Mouse (Mus musculus) urinary bladder, postnatal 4 days (tissue): ENCODE data around the gene Btbd7.
A peak's percentile ranks its signal among the peaks of the same experiment; 100 is the strongest.

Experiments
- DNase-seq, 2 experiments: peaks; one replicate each; pipeline ENCODE4 v3.0.0; 2021 to 2022; ENCODE audit warnings: low spot score in 2 of 2

The Btbd7 gene

DNA sequence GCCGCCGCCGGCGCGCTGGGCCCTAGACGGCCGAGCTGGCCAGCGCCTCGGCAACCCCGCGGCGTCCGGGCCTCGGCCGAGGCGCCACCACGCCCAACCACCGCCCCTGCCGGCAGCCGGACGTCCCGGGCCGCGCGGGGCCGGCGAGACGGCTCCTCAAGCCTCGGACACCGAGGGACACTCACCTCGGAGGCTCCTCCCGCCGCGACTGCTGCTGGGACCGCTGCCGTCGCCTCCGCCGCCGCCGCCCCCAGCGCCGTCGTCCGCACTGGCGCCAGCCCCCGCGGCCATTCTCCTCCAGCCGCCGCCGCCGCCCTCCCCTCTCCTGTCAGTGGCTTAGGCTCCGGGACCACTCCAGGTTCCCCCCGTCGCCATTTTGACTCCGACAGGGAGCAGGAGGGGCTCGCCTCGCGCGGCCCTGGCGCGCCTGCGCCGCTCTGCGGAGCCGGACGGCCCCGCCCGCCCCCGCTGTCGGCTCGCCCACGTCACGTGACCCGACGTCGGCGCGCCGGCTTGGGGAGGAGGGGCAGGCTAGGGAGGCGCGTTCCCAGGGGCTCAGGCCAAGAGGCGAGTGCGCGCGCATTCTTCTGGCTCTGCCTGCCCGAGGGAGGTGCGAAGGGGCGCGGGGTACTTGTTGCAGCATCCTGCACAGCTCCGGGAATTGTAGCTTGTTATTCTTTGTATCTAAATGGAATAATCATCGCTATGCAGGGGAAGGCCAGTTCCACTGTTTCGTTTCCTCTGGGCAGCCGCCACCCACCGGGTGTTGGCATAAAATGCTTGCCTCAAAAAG, at the start of gene Btbd7:
Gene Btbd7, minus strand, starts transcription at position 441 of the 793 bp plus-strand sequence.
- DNase-seq, result peak; percentile 97 to 99

DNA sequence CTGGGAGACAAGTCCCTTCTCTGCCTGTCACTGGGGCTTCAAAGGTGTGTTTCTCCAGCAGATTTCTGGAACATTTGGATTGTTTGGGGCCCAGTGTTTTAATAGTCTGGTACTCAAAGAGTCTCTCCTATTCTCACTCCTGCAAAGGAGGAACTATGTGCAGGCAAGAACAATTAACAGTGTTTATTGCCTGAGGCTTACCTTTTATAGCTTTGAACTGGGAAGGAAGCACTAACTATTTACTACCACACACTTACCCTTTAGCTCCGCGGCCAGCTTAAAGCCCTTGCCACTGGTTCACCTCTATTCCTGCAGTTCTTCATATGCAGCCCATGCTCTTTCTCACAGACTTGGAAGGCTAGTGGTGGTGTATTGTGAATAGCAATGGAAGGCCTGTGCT, 37.8 kb upstream of the Btbd7 start:
- DNase-seq, result no peak

DNA sequence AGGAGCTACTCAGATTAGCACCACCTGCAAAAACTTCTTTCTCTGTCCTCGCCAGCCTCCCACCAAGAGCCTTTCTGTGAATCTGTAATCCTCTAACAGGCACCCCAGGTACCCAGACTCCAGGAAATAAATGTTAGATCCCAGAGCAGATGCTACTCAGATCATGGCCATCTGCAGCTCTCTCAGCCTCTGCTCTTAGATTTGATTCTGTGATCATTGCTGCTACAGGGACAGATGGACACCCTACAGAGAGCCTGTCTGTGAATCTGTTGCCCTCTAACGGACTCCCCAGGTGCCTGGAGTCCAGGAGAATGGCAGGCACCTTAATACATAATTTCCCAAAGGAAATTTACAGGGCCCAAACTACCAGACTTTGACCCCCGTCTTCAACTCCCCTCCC, 29.9 kb upstream of the Btbd7 start:
- DNase-seq, result no peak

DNA sequence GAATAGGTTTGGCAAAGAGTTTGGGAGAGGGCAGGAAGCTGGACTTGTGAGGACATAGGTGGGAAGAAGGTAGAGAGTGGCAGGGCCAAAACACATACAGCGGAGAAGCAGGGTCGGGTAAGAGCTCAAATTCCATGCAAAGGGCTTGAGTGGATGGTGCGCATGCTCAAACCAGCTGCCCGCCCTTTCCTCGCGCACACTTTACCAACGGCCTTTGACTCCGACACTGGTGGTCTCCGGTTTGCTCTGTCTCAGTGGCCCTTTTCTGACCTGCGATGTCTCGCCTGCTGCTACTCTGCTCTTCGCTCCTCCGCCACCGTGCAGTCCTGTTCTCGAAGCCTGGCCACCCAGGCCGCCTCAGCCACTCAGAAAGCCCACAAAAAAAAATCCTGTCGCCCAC, 20.8 kb upstream of the Btbd7 start, which contains the start of gene Cox8c:
Gene Cox8c, plus strand, starts transcription at position 226 of the 400 bp plus-strand sequence.
- no peak for DNase-seq

DNA sequence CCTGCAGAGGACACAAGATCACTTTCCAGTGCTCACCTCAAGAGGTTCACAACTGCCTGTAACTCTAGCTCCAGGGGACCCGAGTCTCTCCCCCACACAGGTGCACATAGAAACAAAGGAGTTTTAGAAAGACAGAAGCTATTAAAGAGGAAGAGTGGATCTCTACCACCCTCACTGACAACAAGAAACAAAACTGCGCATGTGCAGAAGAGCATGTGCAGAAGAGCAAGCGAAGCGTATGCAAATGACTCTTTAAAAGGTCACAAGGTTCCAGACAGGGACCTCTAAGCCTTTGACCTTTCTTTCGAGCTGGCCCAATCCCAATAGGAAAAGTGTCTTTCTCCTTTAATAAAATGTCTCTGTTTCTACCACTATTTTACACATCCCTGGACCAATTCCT, 10.3 kb upstream of the Btbd7 start:
- no peak for DNase-seq

DNA sequence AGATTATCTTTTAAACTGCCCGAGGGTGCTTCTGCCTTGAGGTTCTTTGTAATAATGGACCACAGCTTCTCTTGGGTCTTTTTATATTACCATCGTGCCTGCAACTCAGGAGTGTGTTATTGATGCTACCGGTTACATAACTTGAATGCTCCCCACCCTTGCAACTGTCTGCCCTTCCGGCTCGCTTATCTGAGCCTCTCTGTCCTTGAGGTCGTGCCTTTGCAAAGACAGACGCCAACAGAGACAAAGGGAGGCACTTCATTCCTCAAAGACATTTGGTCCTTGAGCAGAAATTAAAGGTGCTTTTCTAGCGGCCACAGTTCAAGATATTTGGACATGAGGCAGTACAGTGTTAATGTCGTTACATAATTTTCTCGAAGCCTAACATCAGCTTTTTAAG, 9.1 kb upstream of the Btbd7 start:
- no peak for DNase-seq

DNA sequence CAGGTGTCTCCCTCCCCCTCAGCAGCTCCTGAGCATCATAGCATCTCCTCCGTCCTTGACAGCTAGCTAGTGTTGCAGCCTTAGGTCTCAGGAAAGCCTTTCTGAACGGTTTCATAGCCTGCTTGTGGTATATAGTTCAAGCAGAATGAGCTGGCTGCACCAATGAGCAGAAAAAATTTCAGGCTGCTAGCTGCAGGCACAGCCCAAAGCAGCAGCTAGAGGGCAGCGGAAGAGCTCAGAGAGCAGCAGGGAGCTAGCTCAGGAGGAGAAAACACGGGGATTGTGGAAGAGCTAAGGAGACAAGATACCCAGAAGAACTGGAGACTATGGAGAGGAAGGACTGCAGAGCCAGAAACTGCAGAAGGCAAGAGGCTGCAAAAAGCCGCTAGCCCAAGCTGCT, 7.5 kb upstream of the Btbd7 start:
- DNase-seq, result no peak

DNA sequence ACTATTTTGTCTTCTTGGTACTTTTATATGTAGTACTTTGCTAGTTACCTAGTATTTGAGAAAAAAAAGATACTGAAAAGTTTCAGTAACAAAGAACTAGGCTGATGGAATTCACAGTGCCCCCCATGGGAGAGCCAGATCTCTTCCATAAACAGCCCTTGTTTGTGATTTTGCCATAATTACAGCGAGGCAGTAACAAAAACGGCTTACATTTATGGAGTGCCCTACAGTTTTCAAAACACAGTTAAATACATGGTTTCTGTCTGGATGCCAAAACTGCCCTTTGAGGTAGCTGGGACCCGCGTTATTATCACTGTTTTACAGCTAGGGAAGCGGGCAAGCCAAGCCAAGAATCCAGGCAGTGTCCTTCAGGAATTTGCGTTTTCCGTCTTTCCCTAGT, 630 bp upstream of the Btbd7 start:
- no peak for DNase-seq

DNA sequence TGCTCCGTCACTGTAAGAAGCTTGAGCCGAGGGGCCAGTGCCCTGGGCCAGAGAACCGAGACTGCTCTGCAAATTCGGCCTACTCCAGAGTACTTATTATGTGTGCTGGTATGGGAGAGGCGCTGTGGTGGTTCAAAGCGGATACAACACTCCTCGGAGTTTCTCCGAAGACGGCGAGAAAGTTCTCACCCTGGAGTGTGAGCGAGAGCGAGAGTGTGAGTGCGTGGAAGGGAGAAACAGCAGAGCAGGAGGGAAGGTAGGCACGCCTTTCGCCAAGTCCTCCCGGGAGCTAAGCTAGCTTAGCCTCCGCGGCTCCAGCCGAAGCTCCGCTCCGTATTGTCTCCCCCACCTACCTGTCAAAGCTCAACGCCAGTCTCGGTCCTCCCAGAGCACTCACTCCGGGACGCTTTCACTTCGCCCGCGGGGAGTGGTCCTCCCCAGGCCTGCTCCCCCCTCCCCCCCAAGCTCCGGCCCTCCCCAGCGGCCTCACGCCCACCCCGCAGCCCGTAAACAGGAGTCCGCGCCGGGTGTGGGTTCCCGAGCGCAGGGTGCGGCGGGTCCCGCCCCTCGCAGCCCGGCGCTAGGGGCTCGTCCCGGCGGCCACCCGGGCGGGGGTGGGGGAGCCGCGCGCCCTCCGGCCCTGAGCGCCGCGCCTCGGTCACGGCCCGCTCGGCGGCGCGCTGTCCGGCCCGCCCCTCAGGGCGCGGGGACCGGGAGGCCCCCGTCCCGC, 805 bp downstream of the Btbd7 start:
- DNase-seq, result peak in 1 of 2 experiments; percentile 36

DNA sequence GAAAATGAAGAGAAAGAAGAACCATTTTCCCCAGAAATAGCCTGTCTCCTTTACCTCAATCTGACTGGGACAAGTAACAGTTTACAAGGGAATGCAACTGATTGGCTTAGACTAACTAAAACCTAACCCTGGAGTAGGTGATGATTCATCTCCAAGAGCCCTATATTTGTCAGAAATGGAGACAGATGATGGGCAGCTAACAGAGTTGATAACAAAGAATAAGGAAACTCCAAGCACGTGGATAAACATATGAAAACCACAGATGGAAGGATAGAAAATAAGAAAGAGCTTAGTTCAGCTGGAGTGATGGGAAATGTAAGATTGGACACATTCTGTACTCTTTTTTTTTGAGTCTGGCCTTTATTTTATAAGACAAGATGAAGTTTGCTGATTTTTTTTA, 7.7 kb downstream of the Btbd7 start:
- no peak for DNase-seq

DNA sequence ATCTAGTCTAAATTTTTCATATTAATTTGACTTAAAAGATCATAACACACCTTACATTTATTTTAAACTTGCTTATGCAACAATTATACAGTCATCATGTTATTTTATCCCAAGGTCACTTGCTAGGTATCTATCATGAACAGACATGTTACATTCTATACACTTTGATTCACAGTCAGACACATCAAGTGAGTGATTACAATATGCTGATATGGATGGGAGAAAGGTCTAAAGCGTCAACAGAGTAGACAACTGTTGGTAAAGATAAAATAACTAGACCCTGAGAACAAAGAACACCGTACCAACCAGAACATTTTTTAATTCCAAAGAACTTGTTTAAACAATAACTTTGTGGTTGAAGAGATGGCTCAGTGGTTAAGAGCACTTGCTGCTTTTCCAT, 8.5 kb downstream of the Btbd7 start:
- DNase-seq, result no peak

DNA sequence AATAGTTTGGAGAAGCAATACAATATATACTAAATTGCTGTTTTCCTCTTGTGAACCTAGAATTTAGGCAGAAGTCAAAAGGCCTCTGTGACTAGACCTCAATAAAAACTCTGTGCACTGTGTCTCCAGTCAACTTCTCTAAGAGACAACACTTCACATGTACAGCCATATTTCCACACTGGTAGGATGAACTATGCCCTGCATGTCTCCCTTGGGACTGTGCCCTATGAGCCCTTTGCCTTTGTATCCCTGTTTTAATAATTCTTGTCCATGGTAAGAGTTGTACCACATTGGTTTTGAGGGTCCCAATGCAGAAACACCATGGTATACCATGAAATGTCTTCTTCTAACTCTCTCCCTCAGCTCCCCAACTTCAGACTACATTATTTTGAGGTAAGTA, 17.5 kb downstream of the Btbd7 start:
- DNase-seq, result no peak

DNA sequence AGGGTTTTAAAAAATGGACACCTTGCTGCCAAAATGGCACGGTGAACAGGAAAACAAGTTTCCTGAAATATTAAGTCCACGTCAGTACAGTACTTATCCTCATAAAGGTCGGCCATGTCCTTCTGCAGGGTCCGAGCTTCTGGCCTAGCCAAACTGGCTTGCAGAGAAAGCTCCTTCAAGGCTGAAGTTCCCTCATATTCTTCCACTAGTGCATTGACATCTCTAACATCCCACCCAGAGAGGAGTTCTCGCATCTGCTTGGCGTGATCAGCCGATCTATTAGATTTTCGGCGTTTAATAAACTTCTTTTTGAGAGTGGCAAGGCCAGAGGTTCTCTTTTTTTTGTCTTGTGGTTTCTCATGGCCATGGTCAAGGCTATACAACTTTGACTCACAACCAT, 40.0 kb downstream of the Btbd7 start:
- no peak for DNase-seq

DNA sequence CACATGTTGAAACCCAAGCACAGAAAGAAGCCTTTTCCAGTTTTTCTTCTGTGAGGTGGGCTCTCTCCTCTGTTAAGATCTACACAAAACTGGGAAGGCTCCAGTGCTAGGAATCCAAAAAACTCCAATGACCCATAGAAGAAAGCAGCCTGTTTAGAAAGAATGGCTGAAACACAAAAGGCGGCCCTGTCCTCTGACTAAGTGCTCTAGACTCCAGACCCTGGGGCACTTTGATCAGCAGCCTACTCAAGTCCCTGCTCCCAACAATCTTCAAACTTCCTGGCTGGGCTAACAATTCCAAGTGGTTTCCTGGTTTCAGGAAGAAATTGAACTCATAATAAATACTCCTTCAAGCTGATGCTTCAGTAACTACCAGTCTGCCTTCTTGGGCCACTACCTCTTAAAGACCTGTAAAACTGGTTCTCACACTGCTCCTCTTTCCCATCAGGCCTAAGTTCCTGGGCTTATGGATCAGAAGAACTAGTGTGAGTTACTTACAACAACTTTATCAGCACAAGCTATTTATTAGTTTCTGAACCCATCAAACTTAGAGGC, 45.4 kb downstream of the Btbd7 start:
- DNase-seq, result no peak

DNA sequence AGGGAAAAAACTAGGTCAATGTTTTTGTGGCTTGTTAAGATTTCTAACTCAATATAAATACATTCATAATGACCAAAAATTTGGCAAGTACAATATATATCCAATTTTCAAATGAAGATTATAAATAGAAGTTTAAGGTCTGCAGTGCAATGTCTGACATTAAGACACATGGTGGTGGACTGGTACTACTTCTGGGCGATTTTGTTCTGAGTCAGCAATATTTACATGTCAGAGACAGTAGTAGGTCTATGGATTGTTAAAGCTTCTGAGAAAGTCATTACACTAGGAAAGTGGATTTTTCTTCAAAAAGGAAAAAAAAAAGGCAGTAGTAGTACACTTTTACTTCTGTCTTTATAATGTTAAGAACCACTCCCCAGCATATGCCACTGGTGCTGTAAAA, 46.4 kb downstream of the Btbd7 start:
- DNase-seq, result no peak

DNA sequence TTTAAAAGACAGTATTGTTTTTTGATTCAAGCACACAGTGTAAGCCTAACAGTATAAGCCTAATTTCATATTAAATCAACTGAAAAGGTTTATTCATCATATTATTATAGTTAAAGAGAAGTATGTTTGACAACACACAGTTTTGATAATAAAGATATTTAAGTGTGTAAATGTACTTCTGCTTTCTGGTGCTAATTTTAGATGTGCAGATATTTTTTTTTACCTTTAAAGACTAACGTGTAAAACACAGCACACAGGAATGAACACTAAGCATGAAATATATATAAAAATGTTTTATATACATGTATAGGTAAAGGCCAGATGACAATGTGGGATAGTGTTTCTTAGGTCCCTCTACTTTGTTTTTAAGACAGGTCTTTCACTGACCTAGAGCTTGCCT, 51.2 kb downstream of the Btbd7 start:
- DNase-seq, result no peak

DNA sequence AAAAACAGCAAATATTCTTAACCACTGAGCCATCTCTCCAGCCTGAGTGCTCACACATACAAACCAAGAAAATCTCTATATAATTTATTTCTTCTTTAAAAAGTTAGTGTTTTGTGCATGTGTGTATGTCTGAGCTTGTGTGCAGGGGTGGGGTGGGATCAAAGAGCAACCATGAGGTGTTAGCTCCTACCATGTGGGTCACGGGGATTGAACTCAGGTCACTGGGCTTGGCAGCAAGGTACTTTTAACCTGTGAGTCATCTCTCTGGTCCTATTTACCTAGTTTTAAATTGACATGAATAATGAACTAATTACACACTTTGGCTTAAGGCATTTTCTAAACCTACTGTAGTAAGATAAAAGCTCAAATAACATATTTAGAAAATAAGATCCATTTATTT, 51.9 kb downstream of the Btbd7 start:
- DNase-seq, result no peak

DNA sequence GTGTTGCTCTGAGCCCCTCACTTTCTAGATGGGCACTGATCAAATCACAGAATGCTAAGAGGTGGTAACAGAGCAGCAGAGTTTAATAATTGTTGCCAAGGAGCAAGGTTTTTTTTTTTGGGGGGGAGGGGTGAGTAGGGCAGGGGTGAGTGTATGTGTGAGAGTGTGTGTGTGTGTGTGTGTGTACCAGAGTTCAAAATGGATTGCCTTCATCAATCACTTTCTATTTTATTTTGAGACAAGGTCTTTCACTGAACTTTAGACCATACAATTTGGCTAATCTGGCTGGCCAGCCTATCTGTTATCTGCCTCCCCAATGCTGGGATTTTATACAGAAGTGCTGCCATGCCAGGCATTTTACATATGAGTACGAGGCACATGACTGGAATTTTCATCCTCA, 63.4 kb downstream of the Btbd7 start:
- no peak for DNase-seq

DNA sequence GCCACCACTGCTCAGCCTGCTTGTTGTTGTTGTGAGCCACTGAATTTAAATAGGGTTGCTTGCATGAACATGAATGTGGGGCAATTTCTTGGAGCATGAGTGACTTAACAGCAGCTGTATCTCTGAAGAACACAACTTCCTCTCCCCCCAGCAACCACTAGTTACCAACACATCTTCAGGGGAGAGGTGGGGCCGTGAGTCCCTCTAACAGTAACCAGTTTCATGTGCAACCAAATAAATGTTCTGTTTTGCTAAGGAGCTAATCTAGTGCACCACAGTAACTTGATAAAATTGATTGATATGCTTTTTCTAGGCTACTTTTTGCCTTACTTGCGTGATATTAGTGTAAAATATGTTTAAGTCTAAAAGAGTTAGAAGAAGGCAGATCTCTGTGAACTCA, 78.7 kb downstream of the Btbd7 start:
- DNase-seq, result no peak

DNA sequence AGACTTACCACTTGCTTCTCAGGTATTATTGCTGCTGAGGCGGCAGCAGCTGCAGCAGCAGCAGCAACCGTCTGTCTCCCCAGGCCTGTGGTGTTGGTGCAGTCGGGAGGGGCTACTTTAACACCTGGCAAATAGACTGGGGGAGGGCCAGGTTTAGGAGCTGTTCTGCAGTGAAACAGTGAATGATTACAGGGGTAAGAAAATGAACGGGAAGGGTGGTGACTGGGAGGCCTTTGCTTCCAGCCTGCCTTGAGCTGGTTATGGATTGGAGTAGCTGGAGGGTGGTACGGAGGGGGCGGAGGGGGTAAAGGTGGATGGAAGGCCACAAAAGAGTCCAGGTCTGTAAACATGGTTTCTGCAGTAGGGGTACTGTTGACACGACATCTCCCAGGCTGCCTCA, 90.3 kb downstream of the Btbd7 start:
- DNase-seq, result no peak

DNA sequence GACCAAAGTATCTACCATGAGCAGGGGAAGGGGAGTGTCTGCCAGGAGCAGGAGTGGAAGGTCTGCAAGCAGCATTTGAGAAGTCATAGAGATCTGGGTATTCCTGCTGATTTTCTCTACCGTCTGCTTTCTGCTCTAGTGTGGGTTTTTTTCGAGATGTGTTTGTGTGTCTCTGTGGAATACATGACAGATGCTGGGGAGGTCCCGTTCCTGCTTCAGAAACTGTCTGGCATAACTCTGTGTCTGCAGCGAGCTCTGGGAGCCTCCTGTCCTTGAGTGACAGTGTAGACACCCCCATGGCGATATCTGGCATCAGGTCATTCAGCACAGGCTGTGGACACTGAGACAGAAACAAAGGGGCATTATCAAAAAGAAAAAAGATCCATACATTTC, 92.7 kb downstream of the Btbd7 start:
- DNase-seq, result no peak

DNA sequence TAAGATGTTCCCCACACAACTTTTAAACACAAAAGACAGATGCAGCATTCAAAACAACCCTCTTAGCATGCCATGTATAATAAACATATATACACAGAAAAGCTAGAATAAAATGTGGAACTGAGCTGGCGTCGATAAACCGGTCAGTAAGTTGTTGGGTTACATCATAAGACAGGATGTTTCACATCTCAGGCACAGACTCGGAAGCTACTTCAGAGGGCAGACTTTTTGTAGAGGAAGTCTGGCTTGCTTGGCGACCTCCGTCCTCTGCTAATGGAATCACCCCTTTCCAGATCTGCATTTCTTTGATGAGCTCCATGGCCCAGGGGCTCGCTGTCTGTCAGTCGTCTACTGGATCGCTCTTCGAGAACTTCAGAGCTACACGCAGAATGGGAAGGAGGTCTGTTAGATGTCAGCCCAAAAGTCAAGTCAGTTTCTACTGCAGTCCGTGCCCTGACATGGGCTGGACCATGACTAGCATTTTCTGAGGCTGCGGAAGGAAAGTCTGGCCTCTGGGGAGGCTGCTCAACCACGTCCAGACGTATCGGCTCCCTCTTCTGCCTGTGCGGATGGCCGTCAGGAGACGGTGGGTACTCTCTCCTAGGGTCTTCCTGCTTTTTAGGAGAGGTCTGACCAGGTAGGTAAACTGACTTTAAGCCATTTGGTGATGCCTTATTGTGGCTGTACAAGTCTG, 93.2 kb downstream of the Btbd7 start:
- no peak for DNase-seq

DNA sequence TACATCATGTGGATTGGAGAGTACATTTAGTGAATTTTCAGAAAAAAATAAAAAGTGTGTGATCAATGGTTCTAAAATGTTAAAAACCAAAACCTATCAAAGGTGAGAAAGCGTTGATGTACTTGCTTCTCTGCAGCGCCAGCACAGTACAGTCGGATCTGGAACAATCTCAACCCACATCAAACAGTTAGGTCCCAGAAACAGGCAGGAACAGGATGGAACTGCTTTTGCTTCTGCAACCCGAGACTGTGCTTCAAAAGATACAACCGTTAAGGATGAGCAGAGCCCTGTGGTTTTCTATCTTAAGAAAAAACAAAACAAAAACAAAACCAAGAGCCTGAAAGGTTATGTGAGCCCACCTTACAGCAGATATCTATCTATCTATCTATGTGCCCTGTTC, 95.4 kb downstream of the Btbd7 start:
- DNase-seq, result no peak
